Mouse (Mus musculus): Measurements from ENCODE around the gene Hsd17b1.

GRCm38 (mm10) chr11:101111178-101111577, 33.0 kb downstream of the Hsd17b1 start:
- TF ChIP-seq CTCF (IDR thresholded peaks at IDR 0.05; ENCODE audit: control insufficient read depth, insufficient read depth, insufficient replicate concordance, low read depth, low read length) (no peak), POLR2A (IDR thresholded peaks at IDR 0.05; ENCODE audit: control insufficient read depth, low read depth, low read length) (no peak)
